Mouse (Mus musculus) layer of hippocampus, adult 9-10 months (tissue): Measurements from ENCODE around the gene Prpsap2.
A peak's percentile ranks its signal among the peaks of the same experiment; 100 is the strongest.

Experiments used
- DNase-seq: peaks from one replicate; pipeline ENCODE4 v3.0.0; 2022; ENCODE audit warnings: low spot score

Prpsap2 gene

DNA sequence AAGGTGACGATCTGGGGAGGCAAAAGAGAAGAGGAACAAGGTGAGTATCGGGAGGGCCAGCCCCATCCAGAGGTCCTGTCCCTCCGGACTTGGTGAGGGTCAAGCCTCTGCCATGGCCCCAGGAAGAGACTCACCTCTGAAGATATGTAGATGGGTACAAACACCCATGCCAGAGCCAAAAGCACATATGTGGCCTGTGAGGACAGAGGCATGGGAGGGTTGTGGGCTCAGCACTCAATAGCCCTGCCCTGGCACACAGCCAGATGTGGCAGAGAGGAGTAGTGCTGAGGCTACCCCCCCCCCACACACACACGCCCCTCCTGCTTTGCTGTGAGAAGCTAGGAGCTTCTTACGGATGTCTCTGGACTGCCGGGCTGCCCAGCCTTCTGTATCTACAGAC lies 46.8 kb downstream of the Prpsap2 start:
- DNase-seq, result no peak

DNA sequence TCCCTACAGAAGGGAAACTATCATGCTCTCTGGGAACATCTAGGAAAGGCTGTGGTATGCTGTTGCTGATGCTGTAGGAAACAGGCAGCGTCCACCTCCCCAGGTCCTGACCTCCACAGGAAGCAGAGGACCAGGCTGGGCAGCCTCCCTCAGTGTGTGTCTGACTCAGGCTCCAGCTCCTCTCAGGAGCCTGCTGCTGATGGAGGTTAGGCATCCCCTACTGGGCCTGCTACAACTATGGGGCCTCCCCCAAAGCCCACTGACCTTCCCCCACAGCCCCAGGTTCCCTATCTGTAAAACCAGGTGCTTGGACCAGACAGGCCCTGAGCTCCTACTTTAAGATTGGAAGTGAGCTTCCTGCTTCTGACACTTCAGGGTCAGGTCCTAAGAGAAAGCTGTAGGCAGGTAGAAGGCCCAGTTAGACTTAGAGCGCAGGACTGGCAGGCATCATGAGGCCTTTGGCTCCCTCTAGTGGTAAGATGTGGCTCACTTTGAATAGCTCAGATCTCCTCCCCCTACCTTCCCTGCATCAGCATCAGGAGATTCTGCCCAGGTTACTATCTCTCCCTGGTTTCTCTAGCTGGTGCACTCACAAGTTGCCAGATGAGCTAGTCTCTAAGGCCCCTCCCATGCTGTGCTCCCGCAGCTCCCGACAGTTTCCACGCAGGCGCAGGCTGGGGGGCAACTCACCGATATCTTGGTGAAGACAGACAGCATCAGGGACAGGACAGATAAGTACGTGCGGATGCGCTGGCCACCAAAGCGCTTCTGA lies 47.4 kb downstream of the Prpsap2 start:
- peak; percentile 80 for DNase-seq

DNA sequence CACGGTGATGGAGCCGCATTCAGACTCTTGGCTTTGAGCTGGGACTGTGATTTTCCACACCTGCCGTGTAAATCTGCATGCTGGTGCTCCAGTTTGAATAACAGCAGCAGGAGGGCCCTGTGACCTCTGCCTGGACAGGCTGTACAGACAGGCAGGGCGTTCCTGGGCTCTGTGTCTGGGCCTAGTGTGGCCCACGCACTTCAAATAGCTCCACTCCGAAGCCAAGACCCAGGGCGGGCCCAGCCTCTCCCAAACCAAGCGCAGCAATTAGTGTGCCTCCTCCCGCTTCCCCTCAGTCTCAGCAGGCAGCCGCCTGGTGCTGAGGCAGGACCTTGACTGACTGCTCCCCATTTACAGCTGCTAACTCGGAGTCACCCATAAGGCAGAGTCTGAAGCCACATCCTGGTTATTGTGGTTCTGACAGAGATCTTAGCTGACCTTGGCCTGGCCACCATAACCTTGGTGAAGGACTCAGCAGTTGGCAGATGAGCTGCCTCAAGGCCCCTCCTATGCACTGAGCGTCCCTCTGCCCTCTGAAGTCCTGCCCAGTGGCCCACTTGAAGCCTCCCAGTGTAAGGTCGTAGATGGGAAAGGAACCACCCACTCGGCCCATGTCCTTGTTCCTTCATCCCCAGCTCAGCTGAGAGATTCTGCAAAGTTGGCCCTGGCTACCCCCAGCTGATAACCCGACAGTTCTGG lies 48.6 kb downstream of the Prpsap2 start:
- DNase-seq, result no peak

DNA sequence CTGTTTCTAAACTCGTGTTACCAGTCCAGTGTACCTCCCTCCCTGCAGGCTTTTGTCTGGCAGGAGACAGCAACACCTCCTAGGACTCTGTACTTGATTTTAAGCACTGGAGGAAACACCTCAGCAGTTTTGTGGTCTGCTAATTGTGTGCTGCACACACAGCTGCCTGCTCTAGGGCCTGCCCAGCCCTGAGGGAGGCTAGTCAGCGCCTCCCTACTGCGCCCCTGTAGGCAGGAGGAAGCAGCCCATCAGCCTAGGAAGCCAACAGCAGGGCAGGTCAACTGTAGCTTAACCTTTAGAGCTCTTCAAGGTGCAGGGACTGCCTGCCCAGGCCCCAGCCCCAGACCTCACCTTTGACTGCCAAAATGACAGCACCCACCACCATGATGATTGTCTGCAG lies 53.0 kb downstream of the Prpsap2 start:
- no peak for DNase-seq

DNA sequence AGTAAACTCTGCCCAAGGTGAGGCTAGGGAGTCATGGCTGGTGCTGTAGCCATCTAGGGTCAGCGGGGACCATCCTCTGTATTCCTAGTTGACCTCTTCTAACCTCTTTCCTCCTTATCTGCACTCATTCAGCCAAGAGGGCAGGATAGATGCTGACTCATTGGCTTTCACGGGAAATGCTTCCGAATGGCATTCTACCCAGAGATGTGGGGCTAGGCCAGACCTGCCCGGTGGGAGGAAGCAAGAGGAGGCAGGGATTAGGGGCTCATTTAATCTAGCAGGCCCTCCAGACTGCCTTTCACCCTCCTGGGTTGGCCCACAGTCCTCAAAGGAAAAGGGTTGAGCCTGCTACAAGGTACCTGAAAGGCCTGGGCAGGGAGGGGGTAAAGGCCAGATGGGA lies 55.7 kb downstream of the Prpsap2 start:
- no peak for DNase-seq

DNA sequence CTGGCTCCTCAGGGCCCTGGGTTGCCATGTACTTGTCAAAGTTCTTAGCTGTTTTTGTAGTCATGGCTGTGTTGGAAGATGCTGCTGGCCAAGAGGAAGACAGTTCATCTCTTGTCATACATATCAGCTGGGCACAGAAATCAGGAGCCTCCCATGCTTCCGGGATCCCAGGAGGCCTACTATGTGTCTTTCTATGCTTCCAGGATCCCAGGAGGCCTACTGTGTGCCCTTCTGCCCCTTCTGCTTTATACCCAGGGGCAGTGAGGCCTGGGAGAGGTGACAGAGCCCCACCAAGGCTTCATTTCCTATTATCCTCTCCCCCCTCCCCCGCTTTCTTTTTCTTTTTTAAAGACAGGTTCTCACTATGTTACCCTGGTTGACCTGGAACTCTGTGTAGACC lies 56.3 kb downstream of the Prpsap2 start:
- no peak for DNase-seq

DNA sequence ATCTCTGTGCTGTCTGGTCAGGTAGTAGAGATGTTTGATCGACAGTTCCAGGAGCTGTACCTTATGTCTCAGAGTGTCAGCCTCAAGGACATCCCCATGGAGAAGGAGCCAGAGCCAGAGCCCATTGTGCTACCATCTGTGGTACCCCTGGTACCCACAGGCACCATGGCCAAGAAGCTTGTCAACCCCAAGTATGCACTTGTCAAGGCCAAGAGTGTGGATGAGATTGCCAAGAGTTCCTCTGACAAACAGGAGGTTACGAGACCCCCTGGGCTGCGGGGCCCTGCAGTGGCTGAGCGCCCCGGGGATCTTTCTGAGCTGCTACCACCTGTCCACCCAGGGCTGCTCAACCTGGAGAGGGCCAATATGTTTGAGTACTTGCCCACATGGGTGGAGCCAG lies 59.4 kb downstream of the Prpsap2 start:
- no peak for DNase-seq

DNA sequence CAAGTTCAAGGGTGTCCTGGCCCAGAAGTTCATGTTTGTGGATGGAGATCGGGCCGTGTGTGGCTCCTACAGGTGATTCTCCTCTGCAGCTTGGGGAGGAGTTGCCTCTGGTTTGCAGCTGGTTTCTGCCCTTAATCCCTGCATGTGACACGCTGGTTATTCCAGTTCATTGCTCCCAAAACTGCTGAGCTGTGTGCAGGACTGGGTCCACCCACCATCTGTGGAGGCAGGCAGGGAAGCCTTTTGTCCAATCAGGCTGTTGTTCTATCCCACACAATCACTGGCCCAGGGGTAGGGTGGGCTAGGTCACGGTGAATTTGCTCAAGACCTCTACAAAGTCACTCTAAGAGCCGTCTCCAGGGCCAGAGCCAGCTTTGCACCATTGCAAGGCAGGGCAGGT lies 60.2 kb downstream of the Prpsap2 start:
- no peak for DNase-seq

DNA sequence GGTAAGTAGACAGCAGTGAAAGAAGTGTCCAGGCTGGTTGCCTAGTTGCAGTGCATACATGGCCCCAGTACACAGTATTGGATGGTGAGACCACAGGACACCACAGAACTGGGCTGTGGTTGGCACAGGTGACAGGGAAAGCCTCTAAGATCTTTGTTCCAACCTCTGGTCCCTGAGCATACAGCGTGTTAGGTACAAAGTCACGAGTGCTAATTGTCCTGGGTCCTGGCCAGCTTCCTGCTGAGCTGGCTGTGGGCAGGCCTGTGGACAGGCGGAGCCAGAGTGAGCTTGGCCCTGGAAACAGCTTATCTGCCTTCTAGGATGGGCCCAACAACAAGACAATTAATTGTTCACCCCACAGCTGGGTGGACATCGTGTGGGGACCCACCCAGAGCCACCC lies 62.0 kb downstream of the Prpsap2 start:
- DNase-seq, result no peak

DNA sequence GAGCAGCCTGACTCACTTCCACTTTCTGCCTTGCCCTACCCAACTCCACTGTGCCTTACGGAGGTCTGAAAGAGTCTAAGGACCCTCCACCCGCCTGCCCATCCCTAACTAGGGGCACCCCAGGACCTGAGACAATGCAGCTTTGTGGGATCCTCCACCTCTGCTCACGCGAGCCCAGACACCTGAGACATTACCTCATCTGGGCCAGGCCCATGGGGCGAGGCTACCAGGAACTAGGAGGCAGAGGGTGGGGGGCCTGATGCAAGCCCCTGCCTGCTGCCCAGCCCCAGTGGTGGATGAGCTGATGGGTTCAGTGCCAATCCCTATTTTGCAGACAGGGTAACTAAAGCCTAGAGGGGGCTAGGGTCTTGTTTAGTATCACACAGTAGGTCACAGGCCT lies 62.4 kb downstream of the Prpsap2 start:
- DNase-seq, result no peak

DNA sequence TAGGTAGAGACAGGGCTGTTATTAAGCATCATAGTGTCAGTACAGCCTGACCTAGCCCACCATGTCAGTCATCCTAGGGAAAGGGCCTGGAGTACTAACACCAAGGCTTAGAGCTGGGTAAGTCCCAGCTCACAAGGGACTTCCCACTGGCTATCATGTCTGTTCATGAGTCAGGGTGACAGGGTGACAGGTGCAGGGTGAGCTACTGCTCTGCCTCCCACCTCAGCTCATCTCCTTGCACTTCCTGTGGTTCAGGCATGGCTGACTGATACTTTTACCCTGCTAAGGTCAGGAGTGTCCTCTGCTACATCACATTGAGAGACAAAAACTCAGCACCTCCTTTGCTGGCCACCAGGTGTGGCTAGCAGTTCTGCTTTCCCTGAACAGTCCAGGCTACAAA lies 63.0 kb downstream of the Prpsap2 start:
- no peak for DNase-seq

DNA sequence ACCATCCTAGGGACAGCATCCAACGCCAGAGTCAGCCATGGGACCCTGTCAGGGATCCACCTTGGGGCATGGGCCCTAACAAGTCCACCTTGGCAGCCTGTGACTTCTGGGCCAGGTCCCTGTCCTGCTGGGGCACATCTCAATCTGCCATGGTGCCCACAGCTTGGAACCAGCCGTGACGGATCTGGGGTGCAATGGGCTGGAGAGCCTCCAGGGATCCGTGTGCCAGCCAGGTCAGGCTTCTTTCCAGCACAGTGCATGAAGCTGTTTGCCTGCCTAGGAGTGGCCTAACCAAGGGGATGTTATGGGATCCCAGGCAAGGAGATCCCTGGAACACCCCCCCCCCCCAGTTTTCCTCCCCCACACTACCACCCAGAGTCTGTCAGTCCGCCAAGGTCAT lies 68.9 kb downstream of the Prpsap2 start:
- DNase-seq, result no peak

DNA sequence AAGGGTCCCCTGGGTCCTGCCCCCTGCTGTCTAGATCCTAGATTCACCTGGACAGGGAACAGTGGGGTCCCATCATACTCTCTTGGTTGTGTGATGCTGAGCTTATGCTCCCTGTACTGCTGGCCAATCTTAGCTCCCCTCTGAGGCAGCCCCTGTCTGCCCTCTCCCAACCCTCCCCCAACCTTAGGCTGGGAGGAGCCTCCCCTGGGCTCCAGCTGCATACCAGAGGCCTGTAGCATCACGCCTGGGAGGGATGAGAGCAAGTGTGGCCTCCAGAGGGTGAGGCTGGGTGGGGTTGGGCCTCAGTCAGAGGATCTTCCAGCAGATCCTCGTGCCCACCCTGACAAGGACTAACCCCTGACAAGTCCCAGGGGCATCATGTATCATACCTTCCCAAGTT lies 74.3 kb downstream of the Prpsap2 start:
- DNase-seq, result no peak

DNA sequence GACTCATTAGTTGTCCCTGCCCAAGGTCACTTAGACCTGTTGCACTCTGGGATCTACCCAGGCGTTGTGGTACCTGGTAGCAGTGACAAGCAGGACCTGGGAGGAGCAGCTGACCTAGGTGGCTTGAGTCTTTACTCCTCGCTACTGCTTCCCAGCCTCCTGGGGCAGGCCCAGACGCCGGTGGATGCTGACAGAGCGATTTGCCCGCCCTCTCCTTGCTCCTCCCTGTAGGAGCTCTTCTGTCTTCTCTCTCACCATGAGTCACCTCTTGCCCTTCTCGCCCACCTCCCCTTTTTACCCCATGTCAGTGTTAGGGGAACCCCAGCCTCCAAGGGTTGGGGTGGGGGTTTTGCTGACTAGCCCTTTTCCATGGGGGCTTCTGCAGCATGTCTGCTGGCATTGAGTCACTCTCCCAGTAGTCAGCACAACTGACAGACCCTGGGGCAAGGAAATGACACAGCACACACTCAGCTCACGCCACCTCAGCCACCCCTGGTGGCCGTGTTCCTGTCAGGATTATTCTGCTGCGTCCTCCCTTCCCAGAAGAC lies 74.9 kb downstream of the Prpsap2 start:
- DNase-seq, result no peak

DNA sequence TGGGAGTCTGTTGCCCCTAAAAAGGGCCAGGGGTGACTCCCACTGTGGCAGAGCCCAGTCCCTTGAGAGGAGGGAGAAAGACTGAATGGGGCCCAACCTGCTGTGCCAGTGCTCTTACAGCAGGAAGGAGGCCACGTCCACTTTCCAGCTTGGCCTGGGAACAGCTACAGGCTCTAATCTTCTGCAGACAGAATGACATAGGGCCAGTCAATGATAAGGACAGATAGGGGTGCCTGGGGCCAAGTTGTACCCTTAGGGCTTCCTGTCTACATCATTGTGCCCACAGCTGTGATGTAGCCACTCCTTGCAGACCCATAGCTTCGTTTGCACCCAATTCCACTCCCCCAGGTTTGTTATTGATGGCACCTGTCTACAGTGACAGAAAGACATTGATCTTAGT lies 75.7 kb downstream of the Prpsap2 start:
- no peak for DNase-seq

DNA sequence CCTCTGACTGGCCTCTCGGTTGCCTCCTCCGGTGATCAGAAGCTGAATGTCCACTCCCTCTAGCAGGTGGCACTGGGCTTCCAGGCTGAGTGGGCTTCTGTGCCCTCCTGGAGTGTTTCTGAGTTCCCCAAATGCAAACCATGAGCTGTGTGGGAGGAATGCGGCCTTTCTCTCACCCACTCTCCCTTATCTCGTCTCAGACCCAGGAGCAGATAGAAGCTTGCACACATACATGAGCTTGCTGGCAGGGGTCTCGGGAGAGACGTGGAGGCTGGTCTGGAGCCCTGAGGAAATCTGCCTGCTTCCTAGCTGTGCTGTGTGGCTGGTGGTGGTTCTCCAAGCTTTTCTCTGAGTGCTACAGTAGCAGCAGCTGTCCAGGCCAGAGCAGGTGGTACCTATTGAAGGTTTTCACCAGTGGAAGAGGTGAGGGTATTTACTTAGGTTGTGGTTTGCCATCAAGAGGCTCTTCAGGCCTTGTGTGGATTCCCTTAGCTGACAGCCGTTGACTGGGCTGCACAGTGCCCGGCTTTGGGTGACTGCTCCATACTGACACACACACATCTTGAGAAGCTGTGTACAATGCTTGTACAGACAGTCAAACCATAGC lies 76.7 kb downstream of the Prpsap2 start:
- DNase-seq, result no peak

DNA sequence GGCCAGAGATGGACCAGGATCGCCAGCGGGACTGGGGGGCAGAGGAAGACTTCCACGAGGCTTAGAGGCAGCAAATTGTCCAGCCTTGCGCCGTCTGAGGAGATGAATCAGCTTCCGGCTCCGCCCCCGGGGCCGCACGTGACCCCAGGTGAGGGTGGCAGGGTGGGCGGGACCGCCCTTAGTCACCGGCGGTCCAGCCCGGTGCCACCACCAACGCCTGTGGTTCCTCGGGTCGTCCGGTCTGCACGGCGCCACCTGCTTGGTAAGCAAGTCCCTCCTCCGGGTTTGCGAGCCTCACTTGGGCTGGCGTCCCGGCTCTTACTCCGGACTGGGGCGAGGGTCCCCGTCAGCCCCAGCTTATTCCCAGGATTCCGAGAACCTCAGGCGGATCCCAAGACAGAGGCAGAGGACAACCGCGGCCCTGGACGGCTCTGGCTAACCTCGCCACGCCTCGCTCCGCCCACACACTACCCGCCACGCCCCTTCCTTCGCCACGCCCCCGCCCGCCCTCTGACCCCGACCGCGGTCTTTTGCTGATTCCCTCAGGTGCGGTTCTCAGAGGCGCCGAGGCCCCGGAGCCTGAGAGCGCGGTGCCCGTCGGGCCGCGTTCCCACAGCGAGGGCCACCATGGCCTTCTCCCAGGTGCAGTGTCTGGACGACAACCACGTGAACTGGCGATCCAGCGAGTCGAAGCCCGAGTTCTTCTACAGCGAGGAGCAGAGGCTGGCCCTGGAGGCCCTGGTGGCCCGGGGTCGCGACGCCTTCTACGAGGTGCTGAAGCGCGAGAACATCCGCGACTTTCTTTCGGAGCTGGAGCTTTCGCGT lies 77.8 kb downstream of the Prpsap2 start, which contains the start of gene Fam83g:
Fam83g (plus strand) TSS at position 185 of the 825 bp plus-strand sequence.
- no peak for DNase-seq
